Mouse (Mus musculus) intestine, embryonic 14.5 days (tissue): ENCODE data around the gene Lrfn2. TPM values are rescaled to one million over a fixed set of nuclear protein-coding genes. Genes with fewer than 3 reads are reported as not detected.

Source experiments
- ATAC-seq: fragments of 200-750 bp; cut with Nextera tagmentation; replicated peaks from 2 replicates; pipeline ENCODE4 v1.8.0; 2017; ENCODE audit warnings: low read depth, moderate number of reproducible peaks, moderate TSS enrichment, moderate library complexity; ENCODE audit not compliant: low FRiP score, low TSS enrichment
- DNase-seq: peaks from one replicate; pipeline ENCODE4 v3.0.0-alpha.2; 2018; ENCODE audit warnings: low spot score
- H3K27ac ChIP-seq: fragments of 300-500 bp; sonication (generic); 2 replicates; pipeline ENCODE4 v1.5.1; 2014; ENCODE audit warnings: low read depth, mild to moderate bottlenecking, control low read depth
- H3K27me3 ChIP-seq: fragments of 300-500 bp; sonication (generic); replicated peaks from 2 replicates; pipeline ENCODE4 v1.6.1; 2014; ENCODE audit warnings: low read length, control low read depth; ENCODE audit not compliant: control insufficient read depth, insufficient read depth
- H3K36me3 ChIP-seq: fragments of 300-500 bp; sonication (generic); 2 replicates; pipeline ENCODE4 v1.6.1; 2014; ENCODE audit warnings: low read length, control low read depth; ENCODE audit not compliant: control insufficient read depth, insufficient read depth
- H3K4me1 ChIP-seq: fragments of 300-500 bp; sonication (generic); replicated peaks from 2 replicates; pipeline ENCODE4 v1.6.1; 2014; ENCODE audit warnings: low read length, control low read depth, mixed read lengths; ENCODE audit not compliant: control insufficient read depth, insufficient read depth
- H3K4me2 ChIP-seq: fragments of 300-500 bp; sonication (generic); 2 replicates; pipeline ENCODE4 v1.6.1; 2014; ENCODE audit warnings: low read length
- H3K4me3 ChIP-seq: fragments of 300-500 bp; sonication (generic); 2 replicates; pipeline ENCODE4 v1.5.1; 2014; ENCODE audit warnings: low read depth, low read length, control low read depth, mixed read lengths
- H3K9ac ChIP-seq: fragments of 300-500 bp; sonication (generic); 2 replicates; pipeline ENCODE4 v1.6.1; 2014; ENCODE audit warnings: mild to moderate bottlenecking, low read length
- H3K9me3 ChIP-seq: fragments of 300-500 bp; sonication (generic); 2 replicates; pipeline ENCODE4 v1.6.1; 2016; ENCODE audit warnings: low read length, control low read depth; ENCODE audit not compliant: control insufficient read depth
- WGBS: fragments of 180-500 bp; shearing (Covaris S2); extraction: QIAGEN DNeasy Blood & Tissue Kit; methylation state at CpG from one replicate; pipeline ENCODE4 v1.1.7; 2014; 5-methylcytosine and 5-hydroxymethylcytosine counted together
- polyA plus RNA-seq: library from polyadenylated mRNA; unstranded; fragments of >200 nt; fragmentation: Nextera tagmentation; extraction: Ambion mirVana; gene quantifications from 2 replicates; pipeline ENCODE4 v1.2.1, GENCODE M21; 2014

The Lrfn2 gene
- polyA plus RNA-seq, 1 experiment from 2014 or later = 0.61 TPM

GRCm38 (mm10) chr17:49035052-49035451 is 102.9 kb downstream of the Lrfn2 start:
- H3K36me3 ChIP-seq = no peaks in the 10 kb centered on the region
- no peaks in the 10 kb centered on the region for H3K27me3 ChIP-seq
- ATAC-seq (no peak), DNase-seq (no peak)
- no peak overlapping the region for H3K9ac ChIP-seq
- no peak overlapping the region for H3K4me2 ChIP-seq
- H3K4me3 ChIP-seq = no peak overlapping the region
- H3K27ac ChIP-seq = no peak overlapping the region
- H3K9me3 ChIP-seq = no peaks in the 10 kb centered on the region
- WGBS = 51% methylated on average over 6 of the region's 6 CpGs
- 0 out of 2 replicates have a peak, but pooled peaks cover under 1% of the 10 kb centered on the region for H3K4me1 ChIP-seq

- no peak for ATAC-seq
- 73% methylated on average over 8 of the region's 8 CpGs for WGBS
- H3K4me3 ChIP-seq = no peak overlapping the region
Measured at GRCm38 (mm10) chr17:49037163-49037950, 105.2 kb downstream of the Lrfn2 start.

GRCm38 (mm10) chr17:49043806-49044640 is 111.8 kb downstream of the Lrfn2 start:
- H3K4me2 ChIP-seq = no peak overlapping the region
- H3K4me1 ChIP-seq = peaks cover 11% of the 10 kb centered on the region; the same call in 1 of the 2 replicates
- no peak overlapping the region for H3K9ac ChIP-seq
- no peaks in the 10 kb centered on the region for H3K36me3 ChIP-seq
- H3K9me3 ChIP-seq = no peaks in the 10 kb centered on the region
- H3K27ac ChIP-seq = no peak overlapping the region
- DNase-seq (peak; percentile 54), ATAC-seq (no peak)
- no peak overlapping the region for H3K4me3 ChIP-seq
- no peaks in the 10 kb centered on the region for H3K27me3 ChIP-seq
- WGBS = 11% methylated on average over 11 of the region's 11 CpGs

More at GRCm38 (mm10) chr17:49037163-49037950, 105.2 kb downstream of the Lrfn2 start:
- Histone ChIP-seq H3K27me3 (no peaks in the 10 kb centered on the region), H3K4me2 (no peak overlapping the region), H3K9me3 (no peaks in the 10 kb centered on the region), H3K27ac (no peak overlapping the region), H3K9ac (no peak overlapping the region), H3K4me1 (no peaks in the 10 kb centered on the region), H3K36me3 (no peaks in the 10 kb centered on the region)
- DNase-seq = no peak

- DNase-seq = no peak
- H3K4me1 ChIP-seq = peaks cover 11% of the 10 kb centered on the region; the same call in 1 of the 2 replicates
- no peaks in the 10 kb centered on the region for H3K36me3 ChIP-seq
- H3K9ac ChIP-seq = no peak overlapping the region
- H3K27me3 ChIP-seq = no peaks in the 10 kb centered on the region
- 39% methylated on average over 4 of the region's 4 CpGs for WGBS
- H3K9me3 ChIP-seq = no peaks in the 10 kb centered on the region
- H3K4me3 ChIP-seq = no peak overlapping the region
- H3K27ac ChIP-seq = no peak overlapping the region
- no peak for ATAC-seq
- H3K4me2 ChIP-seq = no peak overlapping the region
Measured at GRCm38 (mm10) chr17:49047921-49048320, 115.7 kb downstream of the Lrfn2 start.

- ATAC-seq (no peak), DNase-seq (no peak)
- Histone ChIP-seq H3K4me1 (peaks cover 5% of the 10 kb centered on the region; the same call in 1 of the 2 replicates), H3K4me3 (no peak overlapping the region), H3K27me3 (no peaks in the 10 kb centered on the region), H3K36me3 (no peaks in the 10 kb centered on the region), H3K9me3 (no peaks in the 10 kb centered on the region), H3K9ac (no peak overlapping the region), H3K27ac (no peak overlapping the region), H3K4me2 (no peak overlapping the region)
- 80% methylated on average over 11 of the region's 11 CpGs for WGBS
Measured at GRCm38 (mm10) chr17:49051231-49051630, 119.1 kb downstream of the Lrfn2 start.

GRCm38 (mm10) chr17:49061141-49061540 is 129.0 kb downstream of the Lrfn2 start:
- no peak for ATAC-seq
- H3K9me3 ChIP-seq = no peaks in the 10 kb centered on the region
- H3K4me3 ChIP-seq = no peak overlapping the region
- H3K9ac ChIP-seq = no peak overlapping the region
- no peak for DNase-seq
- peaks cover 8% of the 10 kb centered on the region; the same call in 1 of the 2 replicates for H3K4me1 ChIP-seq
- no peak overlapping the region for H3K4me2 ChIP-seq
- WGBS = 88% methylated on average over 8 of the region's 8 CpGs
- H3K27me3 ChIP-seq = no peaks in the 10 kb centered on the region
- no peaks in the 10 kb centered on the region for H3K36me3 ChIP-seq
- H3K27ac ChIP-seq = no peak overlapping the region

GRCm38 (mm10) chr17:49063789-49064188 is 131.6 kb downstream of the Lrfn2 start:
- 34% methylated on average over 3 of the region's 3 CpGs for WGBS
- Histone ChIP-seq H3K9me3 (no peaks in the 10 kb centered on the region), H3K4me3 (no peak overlapping the region), H3K27me3 (no peaks in the 10 kb centered on the region), H3K4me2 (no peak overlapping the region), H3K4me1 (peaks cover 8% of the 10 kb centered on the region; the same call in 1 of the 2 replicates), H3K27ac (no peak overlapping the region; the same call in 1 of the 2 replicates), H3K9ac (no peak overlapping the region), H3K36me3 (no peaks in the 10 kb centered on the region)
- ATAC-seq (peak; percentile 47; the same call in 1 of the 2 replicates), DNase-seq (no peak)

- Histone ChIP-seq H3K9me3 (no peaks in the 10 kb centered on the region), H3K36me3 (no peaks in the 10 kb centered on the region), H3K27ac (no peak overlapping the region), H3K9ac (no peak overlapping the region), H3K4me2 (no peak overlapping the region), H3K27me3 (no peaks in the 10 kb centered on the region), H3K4me3 (no peak overlapping the region), H3K4me1 (peaks cover 8% of the 10 kb centered on the region; the same call in 1 of the 2 replicates)
- DNase-seq (no peak), ATAC-seq (no peak)
- WGBS = 70% methylated on average over 8 of the region's 8 CpGs
Measured at GRCm38 (mm10) chr17:49064526-49064925, 132.3 kb downstream of the Lrfn2 start.
